Mouse (Mus musculus) right cerebral cortex, postnatal 36 days (tissue): ENCODE data around the gene BC035044.
"Not testable (repeated sequence)": the region's sequence is repeated elsewhere in the genome, so short reads cannot be mapped to it uniquely, and the experiment has no call there.

ENCODE experiments used
- DNase-seq, 2 experiments: peaks; one replicate each; pipeline ENCODE4 v3.0.0; 2022; ENCODE audit warnings: low spot score in 2 of 2, mixed read lengths in 1 of 2

The BC035044 gene

GRCm38 (mm10) chr6:128850671-128851070, 40.3 kb downstream of the BC035044 start:
- DNase-seq, result no peak

GRCm38 (mm10) chr6:128849902-128850301, 41.0 kb downstream of the BC035044 start:
- DNase-seq, result no peak

- no peak for DNase-seq
Measured at GRCm38 (mm10) chr6:128847401-128847800, 43.5 kb downstream of the BC035044 start.

- no peak for DNase-seq
Measured at GRCm38 (mm10) chr6:128845998-128846542, 44.9 kb downstream of the BC035044 start.

GRCm38 (mm10) chr6:128845319-128845979, 45.5 kb downstream of the BC035044 start:
- DNase-seq, result peak; percentile 66 to 68

GRCm38 (mm10) chr6:128844586-128845080, 46.3 kb downstream of the BC035044 start:
- no peak for DNase-seq

GRCm38 (mm10) chr6:128844131-128844530, 46.8 kb downstream of the BC035044 start:
- DNase-seq, result peak in 1 of 2 experiments; percentile 20

- DNase-seq, result peak in 1 of 2 experiments; percentile 21
Measured at GRCm38 (mm10) chr6:128843479-128843992, 47.4 kb downstream of the BC035044 start.

GRCm38 (mm10) chr6:128842945-128843478, 47.9 kb downstream of the BC035044 start:
- DNase-seq, result peak; percentile 89 to 92

GRCm38 (mm10) chr6:128842356-128842944, 48.5 kb downstream of the BC035044 start:
- peak in 1 of 2 experiments; percentile 2 for DNase-seq

- no peak for DNase-seq
Measured at GRCm38 (mm10) chr6:128841327-128842089, 49.4 kb downstream of the BC035044 start.

GRCm38 (mm10) chr6:128840669-128841068, 50.3 kb downstream of the BC035044 start:
- not testable (repeated sequence) for DNase-seq

- no peak for DNase-seq
Measured at GRCm38 (mm10) chr6:128839921-128840320, 51.0 kb downstream of the BC035044 start.

GRCm38 (mm10) chr6:128839266-128839771, 51.6 kb downstream of the BC035044 start:
- DNase-seq, result peak; percentile 48 to 62

GRCm38 (mm10) chr6:128838342-128839265, 52.3 kb downstream of the BC035044 start:
- DNase-seq, result peak; percentile 86 to 89

GRCm38 (mm10) chr6:128837454-128838341, 53.2 kb downstream of the BC035044 start:
- no peak for DNase-seq

- DNase-seq, result no peak
Measured at GRCm38 (mm10) chr6:128836955-128837334, 54.0 kb downstream of the BC035044 start.

GRCm38 (mm10) chr6:128836191-128836954, 54.6 kb downstream of the BC035044 start:
- DNase-seq, result no peak
